Mouse (Mus musculus): ENCODE measurements around the gene P2rx7. TPM values are rescaled to one million over a fixed set of nuclear protein-coding genes. Genes with fewer than 3 reads are reported as not detected.

P2rx7 gene
- polyA plus RNA-seq, 1 experiment: 1.4 TPM

GRCm38 (mm10) chr5:122733881-122734280 lies 90.2 kb downstream of the P2rx7 start:
- Histone ChIP-seq H3K27ac (ENCODE audit: insufficient read depth, low read length) (no peak overlapping the region), H3K4me1 (ENCODE audit: control insufficient read depth, insufficient read depth, low read length) (peaks cover 5% of the 10 kb centered on the region; the same call in 1 of the 2 replicates), H3K4me3 (ENCODE audit: insufficient read depth, low read length) (no peak overlapping the region)
- TF ChIP-seq CTCF (IDR thresholded peaks at IDR 0.05; ENCODE audit: borderline replicate concordance, insufficient read depth, low read length): no peak
- TF ChIP-seq POLR2A (IDR thresholded peaks at IDR 0.05; ENCODE audit: low read depth, low read length): no peak

DNA sequence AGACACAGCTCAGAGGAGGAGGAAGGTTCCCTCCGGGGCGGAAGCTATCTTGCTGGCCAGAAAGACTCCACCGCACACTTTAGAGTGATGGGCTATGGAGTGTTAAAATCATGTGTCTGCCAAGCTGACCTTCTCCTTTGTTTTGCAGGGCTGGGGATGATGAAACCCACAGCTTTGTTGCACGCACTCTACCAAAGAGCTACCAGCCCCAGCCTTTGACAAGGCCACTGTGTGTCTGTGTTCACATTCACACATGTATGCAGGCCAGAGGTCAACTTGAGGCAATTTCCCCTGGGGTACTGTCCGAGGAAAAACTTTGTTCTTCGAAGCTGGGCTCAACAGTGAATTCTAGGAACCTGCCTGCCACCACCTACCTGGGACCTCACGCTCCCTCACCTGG lies 92.1 kb downstream of the P2rx7 start:
- Histone ChIP-seq H3K4me1 (ENCODE audit: control insufficient read depth, insufficient read depth, low read length) (peaks cover 5% of the 10 kb centered on the region; the same call in 1 of the 2 replicates), H3K27ac (ENCODE audit: insufficient read depth, low read length) (no peak overlapping the region), H3K4me3 (ENCODE audit: insufficient read depth, low read length) (no peak overlapping the region)
- TF ChIP-seq CTCF (IDR thresholded peaks at IDR 0.05; ENCODE audit: borderline replicate concordance, insufficient read depth, low read length) (no peak), POLR2A (IDR thresholded peaks at IDR 0.05; ENCODE audit: low read depth, low read length) (no peak)

DNA sequence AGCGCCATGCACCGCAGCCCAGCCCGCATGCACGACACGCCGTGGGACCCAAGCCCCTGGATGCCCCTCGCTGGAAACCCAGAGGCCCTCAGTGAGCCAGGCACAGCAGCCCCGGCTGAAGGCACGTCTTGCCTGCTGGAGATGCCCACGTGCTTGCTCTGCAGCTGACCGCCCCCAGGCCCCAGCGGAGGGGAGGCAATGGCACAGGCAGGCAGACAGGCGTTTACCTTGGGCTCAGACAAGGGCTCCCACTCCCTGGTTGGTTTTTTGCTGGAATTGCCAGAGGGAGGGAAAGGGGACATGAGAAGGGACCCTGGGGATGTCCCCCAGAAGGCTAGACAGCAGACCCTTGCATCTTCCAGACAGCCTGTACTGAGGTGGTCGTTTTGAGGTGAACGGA lies 93.0 kb downstream of the P2rx7 start:
- Histone ChIP-seq H3K4me1 (ENCODE audit: control insufficient read depth, insufficient read depth, low read length) (peaks cover 5% of the 10 kb centered on the region; the same call in 1 of the 2 replicates), H3K4me3 (ENCODE audit: insufficient read depth, low read length) (no peak overlapping the region), H3K27ac (ENCODE audit: insufficient read depth, low read length) (no peak overlapping the region)
- TF ChIP-seq POLR2A (IDR thresholded peaks at IDR 0.05; ENCODE audit: low read depth, low read length): no peak
- TF ChIP-seq CTCF (IDR thresholded peaks at IDR 0.05; ENCODE audit: borderline replicate concordance, insufficient read depth, low read length): no peak

Other genes starting within 250 kb of the P2rx7 start
- gene Anapc7, start 222.2 kb upstream of the P2rx7 start, polyA plus RNA-seq (2011; ENCODE audit: insufficient read length, low read depth, missing spikeins): 31.9 and 35.5 TPM in 2 replicates
- 176 and 187 TPM in 2 replicates for gene Atp2a2, start 141.7 kb upstream of the P2rx7 start, polyA plus RNA-seq (2011; ENCODE audit: insufficient read length, low read depth, missing spikeins)
- gene Ift81, start 29.4 kb upstream of the P2rx7 start, polyA plus RNA-seq (2011; ENCODE audit: insufficient read length, low read depth, missing spikeins): 27.9 and 49.1 TPM in 2 replicates
- 43.1 and 52.3 TPM in 2 replicates for gene P2rx4, start 63.6 kb downstream of the P2rx7 start, polyA plus RNA-seq (2011; ENCODE audit: insufficient read length, low read depth, missing spikeins)
- 18.8 and 22.7 TPM in 2 replicates for gene Camkk2, start 135.5 kb downstream of the P2rx7 start, polyA plus RNA-seq (2011; ENCODE audit: insufficient read length, low read depth, missing spikeins)
- gene Anapc5, start 177.4 kb downstream of the P2rx7 start, polyA plus RNA-seq (2011; ENCODE audit: insufficient read length, low read depth, missing spikeins): 320 and 443 TPM in 2 replicates
- gene Rnf34, start 206.1 kb downstream of the P2rx7 start, polyA plus RNA-seq (2011; ENCODE audit: insufficient read length, low read depth, missing spikeins): 28.2 and 32.7 TPM in 2 replicates